Mouse (Mus musculus) neural tube, embryonic 15.5 days (tissue): ENCODE measurements around the gene Ppm1a. TPM values are rescaled to one million over a fixed set of nuclear protein-coding genes. Genes with fewer than 3 reads are reported as not detected.

Source experiments
- ATAC-seq: fragments of 200-750 bp; cut with Nextera tagmentation; 2 replicates; pipeline ENCODE4 v1.8.0; 2017; ENCODE audit warnings: mild to moderate bottlenecking, moderate TSS enrichment, moderate library complexity; ENCODE audit not compliant: low FRiP score
- H3K27ac ChIP-seq: fragments of 300-500 bp; sonication (generic); replicated peaks from 2 replicates; pipeline ENCODE4 v1.5.1; 2015; ENCODE audit warnings: mild to moderate bottlenecking, inconsistent platforms
- H3K27me3 ChIP-seq: fragments of 300-500 bp; sonication (generic); replicated peaks from 2 replicates; pipeline ENCODE4 v1.6.1; 2015; ENCODE audit warnings: inconsistent platforms
- H3K36me3 ChIP-seq: fragments of 300-500 bp; sonication (generic); 2 replicates; pipeline ENCODE4 v1.6.1; 2015; ENCODE audit warnings: inconsistent platforms
- H3K4me1 ChIP-seq: fragments of 300-500 bp; sonication (generic); 2 replicates; pipeline ENCODE4 v1.6.1; 2015; ENCODE audit warnings: inconsistent platforms
- H3K4me2 ChIP-seq: fragments of 300-500 bp; sonication (generic); 2 replicates; pipeline ENCODE4 v1.6.1; 2015; ENCODE audit warnings: inconsistent platforms, mild to moderate bottlenecking, moderate library complexity
- H3K4me3 ChIP-seq: fragments of 300-500 bp; sonication (generic); replicated peaks from 2 replicates; pipeline ENCODE4 v1.5.1; 2015; ENCODE audit warnings: mild to moderate bottlenecking, inconsistent platforms
- H3K9ac ChIP-seq: fragments of 300-500 bp; sonication (generic); replicated peaks from 2 replicates; pipeline ENCODE4 v1.6.1; 2015; ENCODE audit warnings: mild to moderate bottlenecking, inconsistent platforms
- H3K9me3 ChIP-seq: fragments of 300-500 bp; sonication (generic); replicated peaks from 2 replicates; pipeline ENCODE4 v1.6.1; 2016; ENCODE audit warnings: inconsistent platforms
- WGBS: fragments of 180-500 bp; shearing (Covaris S2); methylation state at CpG from one replicate; pipeline ENCODE4 v1.1.7; 2015; ENCODE audit warnings: mixed read lengths; 5-methylcytosine and 5-hydroxymethylcytosine counted together
- polyA plus RNA-seq: library from polyadenylated mRNA; unstranded; fragments of >200 nt; fragmentation: Nextera tagmentation; extraction: Ambion mirVana; gene quantifications from 2 replicates; pipeline ENCODE4 v1.2.1, GENCODE M21; 2015

Ppm1a gene
- 59.5 and 68.7 TPM in 2 replicates for polyA plus RNA-seq

DNA sequence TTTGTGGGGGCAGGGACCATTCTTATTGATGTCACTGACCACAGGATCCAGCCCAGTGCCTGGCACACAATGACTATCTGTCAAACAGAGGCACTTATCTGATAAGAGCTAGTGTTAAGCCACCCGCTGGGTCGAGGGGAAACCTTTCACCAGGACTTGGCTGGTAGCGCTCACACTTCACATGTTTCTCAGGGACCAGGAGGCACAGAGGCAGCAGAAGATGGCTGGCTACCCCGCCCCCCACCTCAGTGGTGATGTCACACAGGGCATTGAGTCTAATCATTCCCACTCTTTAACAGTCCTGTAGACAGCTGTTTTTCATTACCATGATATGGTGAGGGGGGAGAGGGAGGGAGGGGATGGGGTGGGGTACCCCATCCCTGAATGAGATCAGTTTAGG, at the start of gene Ppm1a:
Ppm1a (plus strand) TSS at position 370 of the 400 bp plus-strand sequence.
- Histone ChIP-seq H3K4me2 (no peak within 1 kb of the TSS), H3K27me3 (no peaks in the 10 kb centered on the region), H3K36me3 (no peaks in the 10 kb centered on the region), H3K9ac (no peak within 1 kb of the TSS), H3K27ac (no peak within 1 kb of the TSS), H3K9me3 (no peaks in the 10 kb centered on the region), H3K4me1 (peaks cover 8% of the 10 kb centered on the region), H3K4me3 (no peak within 1 kb of the TSS)
- no peak for ATAC-seq
- WGBS, result 21% methylated on average over 4 of the region's 4 CpGs

DNA sequence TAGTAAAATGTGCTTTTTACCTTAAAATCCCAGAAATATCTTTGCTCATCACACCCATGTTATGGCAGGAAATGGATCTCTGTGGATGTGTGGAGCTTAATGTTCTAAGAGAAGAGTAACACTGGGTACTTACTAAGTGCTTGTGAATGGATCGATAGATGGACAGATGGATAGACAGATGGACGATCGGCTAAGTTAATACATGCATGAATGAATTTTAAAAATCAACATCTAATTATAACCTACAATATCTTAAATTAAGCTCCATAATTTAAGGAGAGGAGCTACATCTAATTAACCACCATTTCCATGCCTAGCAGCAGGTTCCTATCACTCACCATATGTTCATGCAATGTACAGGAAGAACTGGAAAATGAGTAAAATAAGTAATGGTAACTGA, 47.3 kb upstream of the Ppm1a start:
- no peak overlapping the region for H3K9ac ChIP-seq
- no peaks in the 10 kb centered on the region for H3K9me3 ChIP-seq
- H3K36me3 ChIP-seq, result no peaks in the 10 kb centered on the region
- H3K27me3 ChIP-seq, result no peaks in the 10 kb centered on the region
- no peaks in the 10 kb centered on the region for H3K4me1 ChIP-seq
- H3K4me2 ChIP-seq, result no peak overlapping the region
- H3K27ac ChIP-seq, result no peak overlapping the region
- H3K4me3 ChIP-seq, result no peak overlapping the region
- 88% methylated on average over 3 of the region's 3 CpGs for WGBS
- ATAC-seq, result no peak

DNA sequence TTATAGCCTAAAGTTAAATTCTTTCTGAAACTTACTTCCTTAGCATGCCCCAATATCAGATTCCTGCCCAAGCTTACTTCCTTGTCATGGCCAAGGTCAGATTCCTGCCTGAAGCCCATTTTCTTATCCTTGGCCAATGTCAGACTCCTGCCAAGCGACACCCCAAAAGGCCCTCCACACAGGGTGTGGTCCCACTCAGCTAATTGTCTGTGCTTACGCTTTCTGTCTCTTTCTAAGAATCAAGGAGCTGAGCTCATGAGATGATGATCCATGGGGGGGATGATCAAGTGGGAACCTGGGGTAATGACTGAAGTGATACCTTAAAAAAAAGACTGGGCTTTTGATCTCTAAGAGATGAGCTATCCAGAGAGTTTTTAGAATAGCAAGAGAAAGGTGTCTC, 42.4 kb upstream of the Ppm1a start:
- Histone ChIP-seq H3K27ac (no peak overlapping the region), H3K9ac (no peak overlapping the region), H3K36me3 (no peaks in the 10 kb centered on the region), H3K4me1 (no peaks in the 10 kb centered on the region), H3K4me2 (no peak overlapping the region), H3K9me3 (no peaks in the 10 kb centered on the region), H3K27me3 (no peaks in the 10 kb centered on the region), H3K4me3 (no peak overlapping the region)
- ATAC-seq, result no peak
- WGBS, result 95% methylated on average over 2 of the region's 2 CpGs

DNA sequence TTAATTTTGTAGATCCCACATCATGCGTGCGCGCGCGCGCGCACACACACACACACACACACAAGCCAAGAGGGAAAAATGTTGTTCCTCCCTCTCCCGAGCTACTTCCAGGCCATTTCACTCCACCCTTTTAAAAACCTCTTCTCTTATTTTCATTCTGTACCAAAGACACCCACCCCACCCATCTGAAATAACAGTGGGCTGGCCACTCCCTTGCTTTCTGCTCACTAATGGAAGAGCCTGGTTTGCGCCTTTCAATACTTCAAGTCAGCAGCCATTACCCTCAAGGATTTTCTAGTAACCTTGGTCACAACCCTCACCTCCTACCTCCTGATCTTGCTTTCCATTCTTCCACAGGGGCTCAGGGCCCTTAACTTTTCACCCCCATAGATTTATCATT, 41.4 kb upstream of the Ppm1a start:
- no peaks in the 10 kb centered on the region for H3K36me3 ChIP-seq
- no peak for ATAC-seq
- no peak overlapping the region for H3K4me3 ChIP-seq
- no peaks in the 10 kb centered on the region for H3K9me3 ChIP-seq
- no peak overlapping the region for H3K9ac ChIP-seq
- WGBS, result 95% methylated on average over 9 of the region's 9 CpGs
- H3K4me1 ChIP-seq, result no peaks in the 10 kb centered on the region
- H3K4me2 ChIP-seq, result no peak overlapping the region
- no peak overlapping the region for H3K27ac ChIP-seq
- no peaks in the 10 kb centered on the region for H3K27me3 ChIP-seq

DNA sequence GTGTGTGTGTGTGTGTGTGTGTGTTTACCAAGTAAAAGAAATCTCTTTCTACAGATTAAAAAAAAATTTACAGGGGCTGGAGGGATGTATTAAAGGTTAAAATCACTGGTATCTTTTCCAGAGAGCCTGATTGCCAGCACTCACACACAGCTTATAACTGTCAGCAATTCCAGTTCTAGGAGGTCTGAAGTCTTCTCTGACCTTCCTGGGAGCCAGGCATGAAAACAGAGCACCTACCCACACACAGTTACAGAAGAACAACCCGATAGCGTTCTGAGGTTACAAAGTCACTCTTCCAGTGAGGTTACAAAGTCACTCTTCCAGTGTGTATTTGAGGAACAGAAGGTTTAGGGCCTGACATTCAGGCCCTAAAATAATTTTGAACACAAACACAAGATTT, 38.2 kb upstream of the Ppm1a start:
- no peak overlapping the region for H3K27ac ChIP-seq
- no peaks in the 10 kb centered on the region; the same call in 1 of the 2 replicates for H3K4me1 ChIP-seq
- no peaks in the 10 kb centered on the region for H3K27me3 ChIP-seq
- no peak overlapping the region for H3K9ac ChIP-seq
- no peak overlapping the region for H3K4me2 ChIP-seq
- WGBS, result 80% methylated on average over 2 of the region's 2 CpGs
- no peak overlapping the region for H3K4me3 ChIP-seq
- H3K36me3 ChIP-seq, result no peaks in the 10 kb centered on the region
- no peak for ATAC-seq
- no peaks in the 10 kb centered on the region for H3K9me3 ChIP-seq

DNA sequence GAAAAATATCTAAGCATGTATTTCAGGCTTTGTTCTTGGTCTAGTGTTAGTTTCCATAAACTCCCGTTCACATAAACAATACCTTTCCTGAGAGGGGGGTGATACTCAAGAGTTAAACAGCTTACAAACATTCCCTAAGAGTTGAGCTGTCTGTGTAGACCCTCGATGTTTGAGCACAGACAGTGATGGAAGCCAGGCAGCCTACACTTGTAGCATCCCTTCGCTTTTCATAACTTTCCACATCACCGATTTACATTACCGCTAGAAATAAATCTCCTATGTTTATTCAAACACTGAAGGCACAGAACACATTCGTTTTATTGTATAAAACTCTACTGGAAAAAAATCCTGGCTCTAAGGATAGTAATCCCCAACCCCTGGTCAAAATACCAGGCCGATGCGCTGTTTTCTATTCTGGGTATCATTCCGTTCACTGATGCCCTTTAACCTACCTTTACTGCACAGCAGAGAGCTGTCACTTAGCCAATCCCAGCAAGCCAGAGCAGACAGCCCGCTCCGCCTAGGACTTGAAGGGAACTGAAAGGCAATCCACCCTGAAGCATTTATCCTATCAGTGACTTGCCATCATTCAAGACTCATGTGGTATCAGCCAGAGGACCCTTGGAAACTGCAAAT, 37.7 kb upstream of the Ppm1a start:
- no peaks in the 10 kb centered on the region; the same call in 1 of the 2 replicates for H3K4me1 ChIP-seq
- H3K36me3 ChIP-seq, result no peaks in the 10 kb centered on the region
- 86% methylated on average over 11 of the region's 11 CpGs for WGBS
- H3K27ac ChIP-seq, result no peak overlapping the region
- H3K27me3 ChIP-seq, result no peaks in the 10 kb centered on the region
- ATAC-seq, result no peak
- H3K9me3 ChIP-seq, result no peaks in the 10 kb centered on the region
- no peak overlapping the region for H3K9ac ChIP-seq
- H3K4me2 ChIP-seq, result no peak overlapping the region
- no peak overlapping the region for H3K4me3 ChIP-seq

DNA sequence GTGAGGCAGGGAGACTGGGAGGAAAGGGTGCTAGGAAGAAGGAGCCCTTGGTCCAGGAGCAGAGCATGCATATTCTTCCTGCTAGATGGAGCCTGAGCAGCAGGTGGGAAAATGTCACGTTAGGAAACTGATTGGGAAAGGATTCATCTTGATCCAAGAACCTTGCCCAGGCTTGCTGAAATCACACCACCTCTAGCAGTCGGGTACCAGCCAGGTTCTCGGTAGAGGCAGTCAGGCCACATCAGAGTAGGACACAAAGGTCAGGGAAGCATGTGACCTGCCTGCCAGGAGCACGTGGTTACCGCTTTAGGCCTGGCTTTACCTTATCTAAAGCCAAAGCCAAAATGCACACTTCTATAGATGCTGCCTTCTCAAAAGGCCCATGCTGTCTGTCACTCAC, 35.5 kb upstream of the Ppm1a start:
- WGBS, result 91% methylated on average over 5 of the region's 5 CpGs

DNA sequence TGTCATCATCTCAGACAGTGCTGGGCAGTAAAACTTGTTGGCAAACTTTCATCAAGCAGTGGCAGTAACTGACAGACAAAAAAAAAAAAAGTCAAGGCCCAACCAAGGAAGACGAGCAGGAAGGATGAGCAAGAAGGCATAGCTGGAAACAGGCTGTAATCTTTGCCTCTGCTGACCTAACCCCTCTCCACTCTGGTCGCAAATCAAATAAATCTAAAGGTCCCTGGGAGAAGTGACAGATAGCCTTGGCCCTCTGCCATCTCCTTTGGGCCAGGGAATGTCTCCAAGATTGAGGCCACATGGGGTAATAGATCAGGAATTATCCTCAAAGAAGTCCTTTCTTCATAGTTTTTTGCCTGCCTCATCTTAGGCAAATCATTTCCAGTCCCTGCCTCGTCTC, 33.3 kb upstream of the Ppm1a start:
- H3K4me2 ChIP-seq, result no peak overlapping the region
- ATAC-seq, result no peak
- no peaks in the 10 kb centered on the region; the same call in 1 of the 2 replicates for H3K4me1 ChIP-seq
- no peak overlapping the region for H3K27ac ChIP-seq
- H3K9ac ChIP-seq, result no peak overlapping the region
- no peaks in the 10 kb centered on the region for H3K9me3 ChIP-seq
- no peak overlapping the region for H3K4me3 ChIP-seq
- no peaks in the 10 kb centered on the region for H3K36me3 ChIP-seq
- WGBS, result 45% methylated on average over 3 of the region's 3 CpGs
- H3K27me3 ChIP-seq, result no peaks in the 10 kb centered on the region

More for the DNA sequence above, 35.5 kb upstream of the Ppm1a start:
- Histone ChIP-seq H3K9ac (no peak overlapping the region), H3K36me3 (no peaks in the 10 kb centered on the region), H3K4me2 (no peak overlapping the region), H3K27ac (no peak overlapping the region), H3K9me3 (no peaks in the 10 kb centered on the region), H3K27me3 (no peaks in the 10 kb centered on the region), H3K4me1 (no peaks in the 10 kb centered on the region; the same call in 1 of the 2 replicates), H3K4me3 (no peak overlapping the region)
- ATAC-seq, result no peak

DNA sequence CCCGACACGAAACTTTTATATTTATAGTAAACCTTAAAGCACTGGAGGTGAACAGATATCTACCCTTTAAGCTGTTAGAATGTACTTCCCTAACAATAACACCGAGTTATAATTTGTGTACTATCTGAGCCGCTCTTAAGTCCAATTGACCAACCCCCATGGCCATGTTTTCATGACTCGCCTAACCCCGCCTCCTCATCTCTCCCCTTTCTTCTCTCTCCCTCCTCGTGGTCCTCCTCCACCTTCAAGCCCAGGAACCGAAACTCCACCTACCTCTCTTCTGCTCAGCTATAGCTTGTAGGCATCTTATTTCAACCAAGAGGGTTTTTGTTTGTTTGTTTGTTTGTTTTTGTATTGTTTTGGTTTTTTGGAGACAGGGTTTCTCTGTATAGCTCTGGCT, 30.2 kb upstream of the Ppm1a start:
- ATAC-seq, result no peak
- no peak overlapping the region for H3K4me3 ChIP-seq
- no peak overlapping the region for H3K4me2 ChIP-seq
- no peaks in the 10 kb centered on the region for H3K9me3 ChIP-seq
- H3K36me3 ChIP-seq, result no peaks in the 10 kb centered on the region
- no peaks in the 10 kb centered on the region; the same call in 1 of the 2 replicates for H3K4me1 ChIP-seq
- H3K27ac ChIP-seq, result no peak overlapping the region
- no peaks in the 10 kb centered on the region for H3K27me3 ChIP-seq
- H3K9ac ChIP-seq, result no peak overlapping the region
- WGBS, result 90% methylated on average over 8 of the region's 8 CpGs

DNA sequence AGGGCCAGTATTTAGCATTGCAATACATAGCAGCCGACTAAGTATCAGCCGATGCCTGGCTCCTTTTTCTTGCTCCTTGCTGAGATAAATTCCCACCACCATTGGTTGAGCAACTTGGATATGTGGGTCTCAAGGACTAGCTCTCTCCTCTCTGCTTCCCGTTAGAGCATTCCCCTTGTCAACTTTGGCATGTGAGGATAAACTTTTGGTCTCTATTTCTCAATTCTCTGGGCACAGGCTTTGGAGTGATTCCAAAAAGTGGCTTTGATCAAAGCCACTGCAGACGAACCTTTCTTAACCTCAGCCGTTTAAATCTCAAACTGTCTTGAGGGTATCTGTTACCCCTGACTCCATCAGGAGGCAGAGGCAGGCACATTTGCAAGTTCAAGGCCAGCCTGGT, 29.6 kb upstream of the Ppm1a start:
- Histone ChIP-seq H3K9ac (no peak overlapping the region), H3K27me3 (no peaks in the 10 kb centered on the region), H3K36me3 (no peaks in the 10 kb centered on the region), H3K9me3 (no peaks in the 10 kb centered on the region), H3K4me3 (no peak overlapping the region), H3K4me2 (no peak overlapping the region), H3K4me1 (no peaks in the 10 kb centered on the region; the same call in 1 of the 2 replicates), H3K27ac (no peak overlapping the region)
- 77% methylated on average over 5 of the region's 5 CpGs for WGBS
- ATAC-seq, result no peak

DNA sequence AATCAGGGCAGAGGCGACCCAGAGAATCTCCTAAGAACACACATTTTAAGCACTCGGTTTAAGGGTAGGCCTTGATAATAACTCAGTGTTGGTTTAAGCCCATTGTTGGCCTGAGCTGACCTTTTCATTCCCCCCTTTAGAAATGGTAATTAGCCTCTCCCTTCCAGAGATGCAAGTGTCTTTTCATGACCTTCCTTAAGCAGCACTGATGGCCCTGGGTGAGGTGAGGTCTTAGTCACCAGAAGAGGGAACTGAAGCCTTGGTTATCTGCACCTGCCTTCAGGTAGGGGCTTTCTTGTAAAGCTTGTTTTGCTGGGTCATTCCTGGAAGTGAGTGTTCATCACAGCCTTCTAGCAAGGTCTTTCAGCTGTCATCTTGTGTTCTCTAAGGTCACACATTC, 23.1 kb upstream of the Ppm1a start:
- Histone ChIP-seq H3K9me3 (no peaks in the 10 kb centered on the region), H3K4me3 (no peak overlapping the region), H3K36me3 (no peaks in the 10 kb centered on the region), H3K27ac (no peak overlapping the region), H3K9ac (no peak overlapping the region), H3K4me2 (no peak overlapping the region), H3K4me1 (no peaks in the 10 kb centered on the region), H3K27me3 (no peaks in the 10 kb centered on the region)
- ATAC-seq, result no peak
- WGBS, result 36% methylated on average over 2 of the region's 2 CpGs

DNA sequence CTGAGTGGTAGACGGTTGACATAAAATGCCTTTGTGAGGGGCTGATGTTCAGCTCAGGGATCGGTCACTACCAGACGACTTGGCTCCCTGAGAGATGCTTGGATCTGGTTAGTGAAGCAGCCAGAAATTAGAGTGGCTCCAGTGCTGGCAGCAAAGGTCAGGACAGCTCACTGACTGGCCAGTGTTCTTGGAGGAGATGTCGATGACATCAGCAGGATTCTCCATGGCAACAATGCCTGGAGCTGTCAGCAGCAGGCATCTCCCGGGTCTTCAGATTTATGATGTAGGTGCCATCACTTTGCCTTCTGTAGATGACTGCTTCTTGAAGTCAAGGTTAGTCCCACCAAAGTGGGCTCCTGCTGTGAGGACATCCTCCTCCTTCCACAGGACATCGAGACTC, 16.1 kb upstream of the Ppm1a start:
- Histone ChIP-seq H3K9ac (no peak overlapping the region), H3K9me3 (no peaks in the 10 kb centered on the region), H3K4me3 (no peak overlapping the region), H3K27me3 (no peaks in the 10 kb centered on the region), H3K27ac (no peak overlapping the region), H3K4me2 (no peak overlapping the region), H3K36me3 (no peaks in the 10 kb centered on the region), H3K4me1 (no peaks in the 10 kb centered on the region)
- no peak for ATAC-seq
- 58% methylated on average over 6 of the region's 6 CpGs for WGBS
